Mouse (Mus musculus): ENCODE data around the gene Zfp322a. TPM values are rescaled to one million over a fixed set of nuclear protein-coding genes. Genes with fewer than 3 reads are reported as not detected.
"Not testable (repeated sequence)": the region's sequence is repeated elsewhere in the genome, so short reads cannot be mapped to it uniquely, and the experiment has no call there.

Zfp322a gene
- total and polyA plus RNA-seq, 2 experiments = 1.3 to 9.7 TPM

DNA sequence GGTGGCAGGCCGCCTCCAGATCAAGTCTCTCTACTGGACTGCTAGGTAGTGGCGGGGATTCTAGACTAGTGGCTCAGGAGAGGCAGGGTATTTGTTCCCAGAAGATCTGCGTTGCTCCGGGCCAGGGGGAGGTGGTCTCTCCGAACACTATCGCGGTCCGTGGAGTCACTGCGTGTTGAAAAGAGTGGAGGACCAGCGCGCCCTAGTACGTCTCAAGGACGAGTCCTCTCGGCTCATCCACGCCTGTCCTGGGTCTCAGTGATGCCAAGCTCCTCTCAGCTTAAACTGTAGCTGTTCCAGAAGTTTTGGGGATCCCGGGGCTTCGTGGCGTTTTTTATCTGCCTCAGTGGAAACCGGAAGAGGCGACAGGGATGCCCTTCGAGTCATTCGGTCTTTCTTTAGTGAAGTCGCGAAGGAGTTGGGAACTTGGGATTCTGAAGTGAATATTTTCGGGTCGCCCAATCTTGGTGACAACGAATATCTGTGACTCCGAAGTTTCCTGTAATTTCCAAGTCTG is 59.5 kb downstream of the Zfp322a start:
- peaks cover 18% of the 10 kb centered on the region; the same call in 1 of the 2 replicates for H3K27me3 ChIP-seq (ENCODE audit: control insufficient read depth, insufficient read depth, low read length)
- H3K4me1 ChIP-seq (ENCODE audit: control insufficient read depth, insufficient read depth, low read length) = peaks cover 5% of the 10 kb centered on the region
- H3K27ac ChIP-seq (replicated peaks; ENCODE audit: insufficient read depth, low read depth, low read length) = no peak overlapping the region
- no peak for DNase-seq (ENCODE audit: extremely low read depth, low read depth, low spot score)
- H3K9ac ChIP-seq (ENCODE audit: low read depth, low read length) = no peak overlapping the region
- TF ChIP-seq CTCF (IDR thresholded peaks at IDR 0.05; ENCODE audit: low read depth, low read length) (no peak), POLR2A (IDR thresholded peaks at IDR 0.05; ENCODE audit: extremely low read depth, insufficient read depth, low read length) (no peak)
- H3K79me2 ChIP-seq (ENCODE audit: control insufficient read depth, insufficient read depth, low read length) = no peaks in the 10 kb centered on the region
- H3K36me3 ChIP-seq (ENCODE audit: control insufficient read depth, insufficient read depth, low read length) = no peaks in the 10 kb centered on the region
- no peak overlapping the region for H3K4me3 ChIP-seq (ENCODE audit: insufficient read depth, low read depth, low read length)
- WGBS = 2% methylated on average over 28 of the region's 28 CpGs

DNA sequence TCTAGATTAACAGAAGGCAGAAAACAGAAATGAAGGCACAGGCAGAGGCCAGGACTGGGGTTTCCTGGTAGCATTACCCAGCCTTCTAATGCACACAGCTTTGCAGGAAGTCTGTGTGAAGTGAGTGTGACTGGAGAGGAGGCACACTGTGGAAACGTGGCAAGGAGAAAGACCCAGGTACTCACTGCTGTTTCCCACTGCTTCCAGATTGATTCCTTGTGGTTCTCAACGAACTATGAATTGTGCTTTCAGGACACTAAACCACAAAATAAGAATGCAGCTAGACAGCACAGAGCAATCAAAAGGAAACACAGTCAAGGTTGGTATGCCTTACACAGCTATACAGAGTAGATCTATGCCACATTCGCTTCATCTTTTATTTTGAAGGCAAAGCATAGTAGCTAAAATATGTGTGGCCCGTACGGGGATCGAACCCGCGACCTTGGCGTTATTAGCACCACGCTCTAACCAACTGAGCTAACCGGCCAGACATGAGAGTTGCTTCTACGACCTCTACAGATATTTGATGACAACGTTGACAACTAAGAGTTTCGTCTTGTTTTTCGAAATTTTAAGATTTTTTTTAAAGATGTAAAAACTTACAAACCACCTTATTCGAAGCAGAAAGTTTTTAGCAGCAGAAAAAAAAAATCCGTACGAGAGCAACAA is 60.2 kb downstream of the Zfp322a start:
- not testable (repeated sequence) for H3K4me3 ChIP-seq (ENCODE audit: insufficient read depth, low read depth, low read length); H3K4me1 ChIP-seq (ENCODE audit: control insufficient read depth, insufficient read depth, low read length); H3K79me2 ChIP-seq (ENCODE audit: control insufficient read depth, insufficient read depth, low read length); DNase-seq (ENCODE audit: extremely low read depth, low read depth, low spot score); H3K27ac ChIP-seq (replicated peaks; ENCODE audit: insufficient read depth, low read depth, low read length); H3K9ac ChIP-seq (ENCODE audit: low read depth, low read length); H3K36me3 ChIP-seq (ENCODE audit: control insufficient read depth, insufficient read depth, low read length)
- 7% methylated on average over 18 of the region's 18 CpGs for WGBS
- peaks cover 15% of the 10 kb centered on the region; the same call in 1 of the 2 replicates for H3K27me3 ChIP-seq (ENCODE audit: control insufficient read depth, insufficient read depth, low read length)

DNA sequence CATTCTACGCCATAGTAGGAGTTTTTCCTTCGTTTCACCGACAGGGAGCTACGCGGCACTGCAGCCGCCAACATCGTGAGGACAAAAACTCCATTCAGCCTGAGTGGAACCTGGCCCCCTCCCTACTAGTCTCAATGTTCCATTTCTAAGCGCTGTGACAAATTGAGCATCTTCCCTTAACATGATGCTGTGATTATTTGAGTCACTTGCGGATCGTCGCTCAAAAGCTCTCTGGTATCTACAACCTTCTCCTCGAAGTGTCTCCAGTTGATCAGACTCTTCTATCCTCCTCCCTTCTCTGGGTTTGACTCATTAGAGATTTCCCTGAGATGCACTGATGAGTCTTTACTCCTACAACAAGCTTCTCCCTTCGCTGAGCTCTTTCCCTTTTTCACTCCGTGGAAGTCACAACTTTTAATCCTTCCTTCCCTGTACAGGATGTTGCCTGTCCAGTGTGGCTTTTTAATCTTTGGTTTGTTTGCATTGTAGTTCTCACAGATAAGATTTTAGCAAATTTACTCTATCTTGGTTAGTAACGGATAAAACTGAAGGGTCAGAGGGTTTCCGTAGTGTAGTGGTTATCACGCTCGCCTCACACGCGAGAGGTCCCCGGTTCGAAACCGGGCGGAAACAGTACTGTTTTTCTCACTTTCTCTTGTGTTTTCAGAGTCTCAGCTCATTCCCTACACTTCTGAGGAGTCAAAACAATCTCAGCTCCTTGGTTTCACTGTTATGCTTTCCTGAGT is 61.8 kb downstream of the Zfp322a start:
- 5% methylated on average over 24 of the region's 24 CpGs for WGBS

DNA sequence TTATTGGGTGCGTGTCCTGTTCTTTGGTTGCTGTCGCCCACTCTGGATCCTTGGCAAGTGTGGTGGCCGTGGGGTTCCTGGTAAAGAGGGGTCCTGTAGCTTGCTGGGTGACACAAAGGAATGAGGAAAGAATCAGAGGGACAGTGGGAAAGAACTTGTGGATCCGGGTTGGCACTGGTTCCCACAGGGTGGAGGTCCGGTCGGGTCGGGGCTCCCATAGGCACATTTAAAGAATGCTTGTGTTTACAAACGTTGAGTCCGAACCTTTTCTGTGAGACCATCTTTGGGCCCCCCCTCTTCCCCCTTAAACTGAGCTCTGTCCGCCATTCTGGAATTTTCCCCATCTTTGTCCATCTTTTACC is 62.3 kb downstream of the Zfp322a start:
- DNase-seq (ENCODE audit: extremely low read depth, low read depth, low spot score) = no peak
- H3K27ac ChIP-seq (replicated peaks; ENCODE audit: insufficient read depth, low read depth, low read length) = no peak overlapping the region
- H3K4me1 ChIP-seq (ENCODE audit: control insufficient read depth, insufficient read depth, low read length) = peaks cover 5% of the 10 kb centered on the region
- H3K79me2 ChIP-seq (ENCODE audit: control insufficient read depth, insufficient read depth, low read length) = no peaks in the 10 kb centered on the region
- H3K4me3 ChIP-seq (ENCODE audit: insufficient read depth, low read depth, low read length) = no peak overlapping the region
- peaks cover 11% of the 10 kb centered on the region; the same call in 1 of the 2 replicates for H3K27me3 ChIP-seq (ENCODE audit: control insufficient read depth, insufficient read depth, low read length)
- TF ChIP-seq POLR2A (IDR thresholded peaks at IDR 0.05; ENCODE audit: extremely low read depth, insufficient read depth, low read length) (no peak), CTCF (IDR thresholded peaks at IDR 0.05; ENCODE audit: low read depth, low read length) (no peak)
- H3K9ac ChIP-seq (ENCODE audit: low read depth, low read length) = no peak overlapping the region
- WGBS = 35% methylated on average over 10 of the region's 10 CpGs
- H3K36me3 ChIP-seq (ENCODE audit: control insufficient read depth, insufficient read depth, low read length) = no peaks in the 10 kb centered on the region

More for the DNA sequence above, 61.8 kb downstream of the Zfp322a start:
- no peaks in the 10 kb centered on the region for H3K79me2 ChIP-seq (ENCODE audit: control insufficient read depth, insufficient read depth, low read length)
- TF ChIP-seq CTCF (IDR thresholded peaks at IDR 0.05; ENCODE audit: low read depth, low read length) = no peak
- TF ChIP-seq POLR2A (IDR thresholded peaks at IDR 0.05; ENCODE audit: extremely low read depth, insufficient read depth, low read length) = no peak
- H3K4me3 ChIP-seq (ENCODE audit: insufficient read depth, low read depth, low read length) = no peak overlapping the region
- H3K27ac ChIP-seq (replicated peaks; ENCODE audit: insufficient read depth, low read depth, low read length) = no peak overlapping the region
- no peaks in the 10 kb centered on the region for H3K36me3 ChIP-seq (ENCODE audit: control insufficient read depth, insufficient read depth, low read length)
- H3K27me3 ChIP-seq (ENCODE audit: control insufficient read depth, insufficient read depth, low read length) = peaks cover 10% of the 10 kb centered on the region; the same call in 1 of the 2 replicates
- peaks cover 5% of the 10 kb centered on the region for H3K4me1 ChIP-seq (ENCODE audit: control insufficient read depth, insufficient read depth, low read length)
- no peak overlapping the region for H3K9ac ChIP-seq (ENCODE audit: low read depth, low read length)
- DNase-seq (ENCODE audit: extremely low read depth, low read depth, low spot score) = no peak

Other genes with a start within 250 kb of the Zfp322a start
- not detected in 2 replicates for gene Vmn1r218, start 236.1 kb downstream of the Zfp322a start, total RNA-seq (2014; rRNA removed)
- gene Vmn1r218, start 236.1 kb downstream of the Zfp322a start, polyA plus RNA-seq (2012; rRNA removed) = not detected in 2 replicates
- gene Vmn1r219, start 209.9 kb downstream of the Zfp322a start, total RNA-seq (2014; rRNA removed) = not detected in 2 replicates
- gene Vmn1r219, start 209.9 kb downstream of the Zfp322a start, polyA plus RNA-seq (2012; rRNA removed) = not detected in 2 replicates
- not detected in 2 replicates for gene Vmn1r220, start 181.2 kb downstream of the Zfp322a start, total RNA-seq (2014; rRNA removed)
- gene Vmn1r220, start 181.2 kb downstream of the Zfp322a start, polyA plus RNA-seq (2012; rRNA removed) = not detected in 2 replicates
- gene Vmn1r221, start 155.1 kb downstream of the Zfp322a start, total RNA-seq (2014; rRNA removed) = not detected in 2 replicates
- gene Vmn1r221, start 155.1 kb downstream of the Zfp322a start, polyA plus RNA-seq (2012; rRNA removed) = not detected in 2 replicates
- not detected in 2 replicates for gene Vmn1r222, start 133.3 kb downstream of the Zfp322a start, total RNA-seq (2014; rRNA removed)
- gene Vmn1r222, start 133.3 kb downstream of the Zfp322a start, polyA plus RNA-seq (2012; rRNA removed) = not detected in 2 replicates
- gene Vmn1r223, start 122.1 kb downstream of the Zfp322a start, total RNA-seq (2014; rRNA removed) = not detected in 2 replicates
- gene Vmn1r223, start 122.1 kb downstream of the Zfp322a start, polyA plus RNA-seq (2012; rRNA removed) = not detected in 2 replicates
- gene Abt1, start 54.7 kb upstream of the Zfp322a start, total RNA-seq (2014; rRNA removed) = 3.5 and 3.7 TPM in 2 replicates
- 2.1 TPM in 2 replicates for gene Abt1, start 54.7 kb upstream of the Zfp322a start, polyA plus RNA-seq (2012; rRNA removed)
- not detected in 2 replicates for gene Btn1a1, start 96.7 kb upstream of the Zfp322a start, total RNA-seq (2014; rRNA removed)
- gene Btn1a1, start 96.7 kb upstream of the Zfp322a start, polyA plus RNA-seq (2012; rRNA removed) = not detected in 2 replicates
- not detected in 2 replicates for gene Btn2a2, start 119.6 kb upstream of the Zfp322a start, total RNA-seq (2014; rRNA removed)
- not detected in 2 replicates for gene Btn2a2, start 119.6 kb upstream of the Zfp322a start, polyA plus RNA-seq (2012; rRNA removed)
- gene Hist1h4h, start 161.8 kb upstream of the Zfp322a start, total RNA-seq (2014; rRNA removed) = 706 and 873 TPM in 2 replicates
- 8.5 and 26.7 TPM in 2 replicates for gene Hist1h4h, start 161.8 kb upstream of the Zfp322a start, polyA plus RNA-seq (2012; rRNA removed)
- 9.2 and 13.4 TPM in 2 replicates for gene Hist1h2af, start 164.7 kb upstream of the Zfp322a start, total RNA-seq (2014; rRNA removed)
- 2.1 and 2.9 TPM in 2 replicates for gene Hist1h2af, start 164.7 kb upstream of the Zfp322a start, polyA plus RNA-seq (2012; rRNA removed)
- 5.6 and 12.9 TPM in 2 replicates for gene Hist1h3g, start 166.2 kb upstream of the Zfp322a start, total RNA-seq (2014; rRNA removed)
- gene Hist1h3g, start 166.2 kb upstream of the Zfp322a start, polyA plus RNA-seq (2012; rRNA removed) = 0.26 TPM in 1 of 2 replicates, not detected in the other
- gene Hist1h2bh, start 174.2 kb upstream of the Zfp322a start, total RNA-seq (2014; rRNA removed) = 1.3 and 1.5 TPM in 2 replicates
- gene Hist1h2bh, start 174.2 kb upstream of the Zfp322a start, polyA plus RNA-seq (2012; rRNA removed) = 0.07 and 0.09 TPM in 2 replicates
- 11.1 and 14.2 TPM in 2 replicates for gene Hist1h3f, start 174.8 kb upstream of the Zfp322a start, total RNA-seq (2014; rRNA removed)
- gene Hist1h3f, start 174.8 kb upstream of the Zfp322a start, polyA plus RNA-seq (2012; rRNA removed) = 0.29 and 0.30 TPM in 2 replicates
- gene Hist1h4f, start 182.4 kb upstream of the Zfp322a start, total RNA-seq (2014; rRNA removed) = 77.8 and 101 TPM in 2 replicates
- gene Hist1h4f, start 182.4 kb upstream of the Zfp322a start, polyA plus RNA-seq (2012; rRNA removed) = 0.97 TPM in 1 of 2 replicates, not detected in the other
- gene Hist1h1d, start 184.1 kb upstream of the Zfp322a start, total RNA-seq (2014; rRNA removed) = 2.5 and 3.0 TPM in 2 replicates
- gene Hist1h1d, start 184.1 kb upstream of the Zfp322a start, polyA plus RNA-seq (2012; rRNA removed) = 0.02 and 0.12 TPM in 2 replicates
- gene Hist1h3e, start 193.2 kb upstream of the Zfp322a start, total RNA-seq (2014; rRNA removed) = 19.9 and 26.8 TPM in 2 replicates
- 2.1 and 2.6 TPM in 2 replicates for gene Hist1h3e, start 193.2 kb upstream of the Zfp322a start, polyA plus RNA-seq (2012; rRNA removed)
- 2.8 and 6.6 TPM in 2 replicates for gene Hist1h2ae, start 202.0 kb upstream of the Zfp322a start, total RNA-seq (2014; rRNA removed)
- 0.57 TPM in 2 replicates for gene Hist1h2ae, start 202.0 kb upstream of the Zfp322a start, polyA plus RNA-seq (2012; rRNA removed)
- 37.2 and 44.6 TPM in 2 replicates for gene Hist1h2bg, start 202.2 kb upstream of the Zfp322a start, total RNA-seq (2014; rRNA removed)
- 4.0 and 4.4 TPM in 2 replicates for gene Hist1h2bg, start 202.2 kb upstream of the Zfp322a start, polyA plus RNA-seq (2012; rRNA removed)
- 4.6 and 5.4 TPM in 2 replicates for gene Hist1h2bf, start 205.0 kb upstream of the Zfp322a start, total RNA-seq (2014; rRNA removed)
- gene Hist1h2bf, start 205.0 kb upstream of the Zfp322a start, polyA plus RNA-seq (2012; rRNA removed) = 0.39 TPM in 1 of 2 replicates, not detected in the other
- gene Hist1h2ad, start 205.2 kb upstream of the Zfp322a start, total RNA-seq (2014; rRNA removed) = 5.4 and 11.5 TPM in 2 replicates
- 1.1 TPM in 1 of 2 replicates, not detected in the other for gene Hist1h2ad, start 205.2 kb upstream of the Zfp322a start, polyA plus RNA-seq (2012; rRNA removed)
- gene Hist1h3d, start 206.6 kb upstream of the Zfp322a start, total RNA-seq (2014; rRNA removed) = 3.4 and 5.9 TPM in 2 replicates
- 0.48 and 0.87 TPM in 2 replicates for gene Hist1h3d, start 206.6 kb upstream of the Zfp322a start, polyA plus RNA-seq (2012; rRNA removed)
- 162 and 174 TPM in 2 replicates for gene Hist1h4d, start 212.4 kb upstream of the Zfp322a start, total RNA-seq (2014; rRNA removed)
- 2.1 and 2.8 TPM in 2 replicates for gene Hist1h4d, start 212.4 kb upstream of the Zfp322a start, polyA plus RNA-seq (2012; rRNA removed)